Mouse (Mus musculus) frontal cortex, postnatal 14 days (tissue): ENCODE measurements around the gene Gm20379.

Experiments used
- DNase-seq, 2 experiments: peaks; one replicate each; pipeline ENCODE4 v3.0.0; 2022; ENCODE audit warnings: low spot score in 2 of 2

The Gm20379 gene

GRCm38 (mm10) chr13:92305680-92306079 is at the start of gene Gm20379:
Gene Gm20379, plus strand, starts transcription at chr13:92305980.
- DNase-seq: no peak

GRCm38 (mm10) chr13:92261329-92261728 is 44.5 kb upstream of the Gm20379 start:
- no peak for DNase-seq

GRCm38 (mm10) chr13:92263566-92263965 is 42.2 kb upstream of the Gm20379 start:
- no peak for DNase-seq

GRCm38 (mm10) chr13:92267076-92267475 is 38.7 kb upstream of the Gm20379 start:
- DNase-seq: no peak

GRCm38 (mm10) chr13:92274274-92275198 is 31.2 kb upstream of the Gm20379 start:
- peak; percentile 28 to 37 for DNase-seq

GRCm38 (mm10) chr13:92275292-92275691 is 30.5 kb upstream of the Gm20379 start:
- no peak for DNase-seq

- DNase-seq: no peak
Measured at GRCm38 (mm10) chr13:92277027-92277426, 28.8 kb upstream of the Gm20379 start.

GRCm38 (mm10) chr13:92291605-92292004 is 14.2 kb upstream of the Gm20379 start:
- no peak for DNase-seq

GRCm38 (mm10) chr13:92293883-92294282 is 11.9 kb upstream of the Gm20379 start:
- DNase-seq: no peak

- no peak for DNase-seq
Measured at GRCm38 (mm10) chr13:92296490-92296889, 9.3 kb upstream of the Gm20379 start.

- DNase-seq: no peak
Measured at GRCm38 (mm10) chr13:92297021-92297420, 8.8 kb upstream of the Gm20379 start.

GRCm38 (mm10) chr13:92299522-92299921 is 6.3 kb upstream of the Gm20379 start:
- DNase-seq: no peak

- DNase-seq: no peak
Measured at GRCm38 (mm10) chr13:92301754-92302153, 4.0 kb upstream of the Gm20379 start.

- no peak for DNase-seq
Measured at GRCm38 (mm10) chr13:92302466-92302865, 3.3 kb upstream of the Gm20379 start.

GRCm38 (mm10) chr13:92303062-92303948 is 2.5 kb upstream of the Gm20379 start:
- DNase-seq: no peak

- no peak for DNase-seq
Measured at GRCm38 (mm10) chr13:92304291-92304690, 1.5 kb upstream of the Gm20379 start.

- no peak for DNase-seq
Measured at GRCm38 (mm10) chr13:92314613-92315012, 8.8 kb downstream of the Gm20379 start.

GRCm38 (mm10) chr13:92320770-92321169 is 15.0 kb downstream of the Gm20379 start:
- no peak for DNase-seq

GRCm38 (mm10) chr13:92326030-92326429 is 20.2 kb downstream of the Gm20379 start:
- DNase-seq: no peak

- no peak for DNase-seq
Measured at GRCm38 (mm10) chr13:92328000-92328399, 22.2 kb downstream of the Gm20379 start.

- no peak for DNase-seq
Measured at GRCm38 (mm10) chr13:92330621-92331020, 24.8 kb downstream of the Gm20379 start.

GRCm38 (mm10) chr13:92332103-92332879 is 26.5 kb downstream of the Gm20379 start:
- no peak for DNase-seq
